Mouse (Mus musculus) midbrain, embryonic 14.5 days (tissue): Measurements from ENCODE around the gene Tex36. TPM values are rescaled to one million over a fixed set of nuclear protein-coding genes. Genes with fewer than 3 reads are reported as not detected.

Experiments used
- ATAC-seq: fragments of 200-750 bp; cut with Nextera tagmentation; 2 replicates; pipeline ENCODE4 v1.8.0; 2017; ENCODE audit warnings: moderate number of reproducible peaks, moderate library complexity; ENCODE audit not compliant: low FRiP score, low TSS enrichment
- DNase-seq: peaks from one replicate; pipeline ENCODE4 v3.0.0-alpha.2; 2015
- H3K27ac ChIP-seq: fragments of 300-500 bp; sonication (generic); replicated peaks from 2 replicates; pipeline ENCODE4 v1.5.1; 2014; ENCODE audit warnings: mild to moderate bottlenecking, low read depth, low read length, moderate library complexity
- H3K27me3 ChIP-seq: fragments of 300-500 bp; sonication (generic); 2 replicates; pipeline ENCODE4 v1.6.1; 2014; ENCODE audit warnings: low read length, control low read depth, mixed read lengths; ENCODE audit not compliant: control insufficient read depth, insufficient read depth
- H3K36me3 ChIP-seq: fragments of 300-500 bp; sonication (generic); 2 replicates; pipeline ENCODE4 v1.6.1; 2014; ENCODE audit warnings: low read length, control low read depth; ENCODE audit not compliant: control insufficient read depth, insufficient read depth
- H3K4me1 ChIP-seq: fragments of 300-500 bp; sonication (generic); 2 replicates; pipeline ENCODE4 v1.6.1; 2014; ENCODE audit warnings: mild to moderate bottlenecking, antibody characterized with exemption, low read length, control low read depth; ENCODE audit not compliant: control insufficient read depth, insufficient read depth
- H3K4me2 ChIP-seq: fragments of 300-500 bp; sonication (generic); 2 replicates; pipeline ENCODE4 v1.6.1; 2014; ENCODE audit warnings: mild to moderate bottlenecking, low read length, moderate library complexity
- H3K4me3 ChIP-seq: fragments of 300-500 bp; sonication (generic); replicated peaks from 2 replicates; pipeline ENCODE4 v1.5.1; 2014; ENCODE audit warnings: low read depth, low read length
- H3K9ac ChIP-seq: fragments of 300-500 bp; sonication (generic); replicated peaks from 2 replicates; pipeline ENCODE4 v1.6.1; 2014; ENCODE audit warnings: mild to moderate bottlenecking, low read length, moderate library complexity
- H3K9me3 ChIP-seq: fragments of 300-500 bp; sonication (generic); 2 replicates; pipeline ENCODE4 v1.6.1; 2016; ENCODE audit warnings: low read length, control low read depth, mixed read lengths; ENCODE audit not compliant: control insufficient read depth
- WGBS: fragments of 180-500 bp; shearing (Covaris S2); extraction: QIAGEN DNeasy Blood & Tissue Kit; methylation state at CpG from one replicate; pipeline ENCODE4 v1.1.7; 2014; 5-methylcytosine and 5-hydroxymethylcytosine counted together
- polyA plus RNA-seq: library from polyadenylated mRNA; unstranded; fragments of >200 nt; fragmentation: Nextera tagmentation; extraction: Ambion mirVana; gene quantifications from 2 replicates; pipeline ENCODE4 v1.2.1, GENCODE M21; 2014

The Tex36 gene
- polyA plus RNA-seq, 1 experiment from 2014 or later = not detected

- ATAC-seq (no peak), DNase-seq (no peak)
- no peak overlapping the region for H3K4me3 ChIP-seq
- H3K9me3 ChIP-seq = no peaks in the 10 kb centered on the region
- H3K4me2 ChIP-seq = no peak overlapping the region
- 80% methylated on average over 4 of the region's 4 CpGs for WGBS
- no peaks in the 10 kb centered on the region for H3K4me1 ChIP-seq
- no peak overlapping the region for H3K9ac ChIP-seq
- H3K36me3 ChIP-seq = no peaks in the 10 kb centered on the region
- no peak overlapping the region for H3K27ac ChIP-seq
- no peaks in the 10 kb centered on the region for H3K27me3 ChIP-seq
These were observed 53.5 kb downstream of the Tex36 start for GRCm38 (mm10) chr7:133548434-133548833.

DNA sequence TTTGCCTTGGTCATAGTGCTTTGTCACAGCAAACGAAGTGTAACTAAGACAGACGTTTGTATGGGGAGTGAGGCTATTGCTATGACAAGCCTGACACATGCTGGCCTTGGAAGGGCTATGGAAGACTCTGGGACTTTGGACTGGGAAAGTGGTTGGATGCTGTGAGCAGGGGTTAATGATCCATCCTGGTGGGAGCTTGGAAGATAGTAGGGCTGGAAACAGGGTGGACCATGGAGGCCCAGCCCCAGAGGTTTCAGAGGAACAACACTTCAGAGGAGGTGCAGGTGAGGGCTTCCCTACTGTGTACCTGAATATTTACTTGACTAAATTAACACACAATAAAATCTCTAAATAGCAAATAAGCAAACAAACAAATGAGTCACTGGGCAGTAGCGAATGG is 56.3 kb downstream of the Tex36 start:
- no peaks in the 10 kb centered on the region for H3K27me3 ChIP-seq
- no peak overlapping the region for H3K27ac ChIP-seq
- H3K4me1 ChIP-seq = no peaks in the 10 kb centered on the region
- H3K4me2 ChIP-seq = no peak overlapping the region
- H3K4me3 ChIP-seq = no peak overlapping the region
- no peaks in the 10 kb centered on the region for H3K9me3 ChIP-seq
- H3K36me3 ChIP-seq = no peaks in the 10 kb centered on the region
- ATAC-seq (no peak), DNase-seq (no peak)
- H3K9ac ChIP-seq = no peak overlapping the region
- WGBS = 69% methylated on average over 3 of the region's 3 CpGs

DNA sequence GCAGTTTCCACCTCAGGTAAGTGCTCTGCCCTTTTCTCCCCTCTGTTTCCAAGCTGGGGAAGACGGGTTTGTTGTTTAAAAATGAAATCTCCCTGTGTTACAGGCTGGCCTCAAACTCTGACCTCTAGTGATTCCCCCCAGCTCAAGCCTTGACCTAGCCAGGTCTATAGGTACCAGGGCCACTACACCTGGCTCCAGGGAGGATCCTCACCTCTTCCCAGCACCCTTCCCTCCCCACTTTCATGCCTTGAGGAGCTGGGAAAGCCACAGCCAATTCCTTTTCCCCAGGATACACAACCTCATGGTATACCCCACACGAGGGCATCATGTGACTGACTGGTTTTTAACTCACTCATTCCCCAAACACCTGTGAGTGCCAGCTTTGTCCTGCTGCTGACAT is 57.0 kb downstream of the Tex36 start:
- H3K27ac ChIP-seq = no peak overlapping the region
- DNase-seq (no peak), ATAC-seq (no peak)
- H3K9me3 ChIP-seq = no peaks in the 10 kb centered on the region
- no peaks in the 10 kb centered on the region for H3K27me3 ChIP-seq
- H3K4me2 ChIP-seq = no peak overlapping the region
- H3K9ac ChIP-seq = no peak overlapping the region
- H3K36me3 ChIP-seq = no peaks in the 10 kb centered on the region
- WGBS = 80% methylated on average over 2 of the region's 2 CpGs
- H3K4me3 ChIP-seq = no peak overlapping the region
- H3K4me1 ChIP-seq = no peaks in the 10 kb centered on the region

- Histone ChIP-seq H3K9me3 (no peaks in the 10 kb centered on the region), H3K36me3 (no peaks in the 10 kb centered on the region), H3K27ac (no peak overlapping the region), H3K4me1 (no peaks in the 10 kb centered on the region), H3K9ac (no peak overlapping the region), H3K4me3 (no peak overlapping the region), H3K4me2 (no peak overlapping the region), H3K27me3 (no peaks in the 10 kb centered on the region)
- ATAC-seq = no peak
- 93% methylated on average over 4 of the region's 4 CpGs for WGBS
- no peak for DNase-seq
These were observed 58.8 kb downstream of the Tex36 start for GRCm38 (mm10) chr7:133543131-133543530.

DNA sequence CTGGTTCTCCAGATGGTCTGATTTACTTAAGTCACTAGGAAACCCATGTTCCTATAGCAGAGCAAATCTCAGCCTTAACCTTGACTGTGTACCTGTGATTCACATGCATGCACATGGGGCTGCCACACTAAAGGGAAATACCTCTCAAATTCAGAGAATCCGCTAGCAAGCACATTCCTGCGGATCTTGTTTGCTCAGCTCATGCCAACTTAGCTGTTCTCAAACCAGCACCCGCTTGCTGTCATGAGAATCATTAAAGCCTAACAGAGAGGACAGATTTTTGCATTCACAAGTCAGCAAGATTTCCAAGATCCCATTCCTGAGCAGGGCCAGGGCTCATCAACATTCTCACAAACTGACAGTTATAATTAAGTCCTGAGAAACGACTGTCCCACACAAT is 64.6 kb downstream of the Tex36 start:
- DNase-seq = no peak

More for the DNA sequence above, 64.6 kb downstream of the Tex36 start:
- H3K4me3 ChIP-seq = no peak overlapping the region
- no peaks in the 10 kb centered on the region for H3K27me3 ChIP-seq
- no peaks in the 10 kb centered on the region for H3K36me3 ChIP-seq
- 83% methylated on average over 4 of the region's 4 CpGs for WGBS
- no peak overlapping the region for H3K4me2 ChIP-seq
- no peak overlapping the region for H3K27ac ChIP-seq
- H3K4me1 ChIP-seq = no peaks in the 10 kb centered on the region
- H3K9me3 ChIP-seq = no peaks in the 10 kb centered on the region
- no peak overlapping the region for H3K9ac ChIP-seq
- ATAC-seq = no peak

Other genes with a start within 250 kb of the Tex36 start
- 15.1 and 26.9 TPM in 2 replicates for gene Edrf1, start 35.4 kb upstream of the Tex36 start, polyA plus RNA-seq
- gene Mmp21, start 77.9 kb upstream of the Tex36 start, polyA plus RNA-seq = 0.11 TPM in 1 of 2 replicates, not detected in the other
- gene Bccip, start 107.2 kb upstream of the Tex36 start, polyA plus RNA-seq = 76.9 and 89.0 TPM in 2 replicates
- 57.7 and 58.3 TPM in 2 replicates for gene Uros, start 107.9 kb upstream of the Tex36 start, polyA plus RNA-seq
- gene Fank1, start 174.7 kb upstream of the Tex36 start, polyA plus RNA-seq = 3.8 and 3.9 TPM in 2 replicates
- 34.2 and 46.4 TPM in 2 replicates for gene Dhx32, start 180.6 kb upstream of the Tex36 start, polyA plus RNA-seq